Mouse (Mus musculus): Measurements from ENCODE around the gene Mettl14. TPM values are rescaled to one million over a fixed set of nuclear protein-coding genes. Genes with fewer than 3 reads are reported as not detected.
A peak's percentile ranks its signal among the peaks of the same experiment; 100 is the strongest.
"Not testable (repeated sequence)": the region's sequence is repeated elsewhere in the genome, so short reads cannot be mapped to it uniquely, and the experiment has no call there.

The Mettl14 gene
- polyA plus RNA-seq, 1 experiment from 2014 or later = 17.9 TPM

GRCm38 (mm10) chr3:123371766-123372535, 14.0 kb downstream of the Mettl14 start:
- peaks cover 9% of the 10 kb centered on the region; the same call in 1 of the 2 replicates for H3K36me3 ChIP-seq (ENCODE audit: control insufficient read depth, insufficient read depth, low read length)

DNA sequence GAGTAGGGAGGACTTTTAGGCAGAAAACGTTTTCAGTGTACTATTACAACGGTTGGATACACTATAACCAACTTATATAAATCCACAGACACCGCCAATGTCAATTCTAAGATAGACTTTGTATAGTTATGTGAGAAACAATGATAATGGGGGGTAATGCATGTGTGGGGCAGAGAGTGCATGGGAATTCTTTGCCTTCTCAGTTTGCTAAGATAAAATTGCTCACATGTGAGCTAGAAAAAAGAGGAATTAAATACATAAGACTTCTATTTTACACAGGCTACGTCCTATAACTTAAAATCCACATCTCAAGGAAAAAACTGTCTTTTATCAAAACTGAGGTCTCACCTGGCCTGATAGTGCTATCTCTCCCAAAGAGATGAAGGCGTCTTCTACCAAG, 15.0 kb downstream of the Mettl14 start:
- H3K36me3 ChIP-seq (ENCODE audit: control insufficient read depth, insufficient read depth, low read length) = peaks cover 8% of the 10 kb centered on the region; the same call in 1 of the 2 replicates
- 93% methylated on average over 5 of the region's 5 CpGs for WGBS (ENCODE audit: insufficient replicate concordance)

More at GRCm38 (mm10) chr3:123371766-123372535, 14.0 kb downstream of the Mettl14 start:
- no peak overlapping the region for H3K4me2 ChIP-seq
- no peak overlapping the region for H3K4me3 ChIP-seq (ENCODE audit: low read depth, low read length)
- H3K27me3 ChIP-seq (ENCODE audit: control insufficient read depth, insufficient read depth, low read length) = no peaks in the 10 kb centered on the region
- H3K9me3 ChIP-seq (replicated peaks; ENCODE audit: control insufficient read depth, low read length) = no peaks in the 10 kb centered on the region
- 29% methylated on average over 11 of the region's 11 CpGs for WGBS (ENCODE audit: insufficient replicate concordance)
- no peak overlapping the region for H3K9ac ChIP-seq (ENCODE audit: low read depth, low read length)
- no peak overlapping the region for H3K27ac ChIP-seq (ENCODE audit: low read depth, low read length)
- no peaks in the 10 kb centered on the region for H3K4me1 ChIP-seq (ENCODE audit: control insufficient read depth, insufficient read depth, low read length)
- peak; percentile 52; the same call in 1 of the 2 replicates for ATAC-seq (replicated peaks; ENCODE audit: insufficient number of reproducible peaks, low FRiP score, low TSS enrichment)

GRCm38 (mm10) chr3:123369161-123369560, 16.7 kb downstream of the Mettl14 start:
- peaks cover 9% of the 10 kb centered on the region for H3K36me3 ChIP-seq (ENCODE audit: control insufficient read depth, insufficient read depth, low read length)
- WGBS (ENCODE audit: insufficient replicate concordance) = 87% methylated on average over 12 of the region's 12 CpGs
- no peak for ATAC-seq (replicated peaks; ENCODE audit: insufficient number of reproducible peaks, low FRiP score, low TSS enrichment)

More for the DNA sequence above, 15.0 kb downstream of the Mettl14 start:
- Histone ChIP-seq H3K4me2 (no peak overlapping the region), H3K9ac (ENCODE audit: low read depth, low read length) (no peak overlapping the region), H3K4me3 (ENCODE audit: low read depth, low read length) (no peak overlapping the region), H3K9me3 (replicated peaks; ENCODE audit: control insufficient read depth, low read length) (no peaks in the 10 kb centered on the region), H3K27me3 (ENCODE audit: control insufficient read depth, insufficient read depth, low read length) (no peaks in the 10 kb centered on the region), H3K4me1 (ENCODE audit: control insufficient read depth, insufficient read depth, low read length) (no peaks in the 10 kb centered on the region), H3K27ac (ENCODE audit: low read depth, low read length) (no peak overlapping the region)
- ATAC-seq (replicated peaks; ENCODE audit: insufficient number of reproducible peaks, low FRiP score, low TSS enrichment) = no peak

DNA sequence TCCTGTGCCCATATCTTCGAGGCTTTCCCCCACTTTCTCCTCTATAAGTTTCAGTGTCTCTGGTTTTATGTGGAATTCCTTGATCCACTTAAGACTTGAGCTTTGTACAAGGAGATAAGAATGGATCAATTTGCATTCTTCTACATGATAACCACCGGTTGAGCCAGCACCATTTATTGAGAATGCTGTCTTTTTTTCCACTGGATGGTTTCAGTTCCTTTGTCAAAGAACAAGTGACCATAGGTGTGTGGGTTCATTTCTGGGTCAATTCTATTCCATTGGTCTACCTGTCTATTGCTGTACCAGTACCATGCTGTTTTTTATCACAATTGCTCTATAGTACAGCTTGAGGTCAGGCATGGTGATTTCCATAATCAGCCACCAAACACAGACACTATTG, 19.1 kb downstream of the Mettl14 start:
- peaks cover 16% of the 10 kb centered on the region for H3K36me3 ChIP-seq (ENCODE audit: control insufficient read depth, insufficient read depth, low read length)
- H3K4me3 ChIP-seq (ENCODE audit: low read depth, low read length) = not testable (repeated sequence)

More at GRCm38 (mm10) chr3:123369161-123369560, 16.7 kb downstream of the Mettl14 start:
- H3K27ac ChIP-seq (ENCODE audit: low read depth, low read length) = no peak overlapping the region
- no peak overlapping the region for H3K4me2 ChIP-seq
- no peaks in the 10 kb centered on the region for H3K4me1 ChIP-seq (ENCODE audit: control insufficient read depth, insufficient read depth, low read length)
- H3K27me3 ChIP-seq (ENCODE audit: control insufficient read depth, insufficient read depth, low read length) = no peaks in the 10 kb centered on the region
- no peak overlapping the region for H3K4me3 ChIP-seq (ENCODE audit: low read depth, low read length)
- no peak overlapping the region for H3K9ac ChIP-seq (ENCODE audit: low read depth, low read length)
- no peaks in the 10 kb centered on the region for H3K9me3 ChIP-seq (replicated peaks; ENCODE audit: control insufficient read depth, low read length)

DNA sequence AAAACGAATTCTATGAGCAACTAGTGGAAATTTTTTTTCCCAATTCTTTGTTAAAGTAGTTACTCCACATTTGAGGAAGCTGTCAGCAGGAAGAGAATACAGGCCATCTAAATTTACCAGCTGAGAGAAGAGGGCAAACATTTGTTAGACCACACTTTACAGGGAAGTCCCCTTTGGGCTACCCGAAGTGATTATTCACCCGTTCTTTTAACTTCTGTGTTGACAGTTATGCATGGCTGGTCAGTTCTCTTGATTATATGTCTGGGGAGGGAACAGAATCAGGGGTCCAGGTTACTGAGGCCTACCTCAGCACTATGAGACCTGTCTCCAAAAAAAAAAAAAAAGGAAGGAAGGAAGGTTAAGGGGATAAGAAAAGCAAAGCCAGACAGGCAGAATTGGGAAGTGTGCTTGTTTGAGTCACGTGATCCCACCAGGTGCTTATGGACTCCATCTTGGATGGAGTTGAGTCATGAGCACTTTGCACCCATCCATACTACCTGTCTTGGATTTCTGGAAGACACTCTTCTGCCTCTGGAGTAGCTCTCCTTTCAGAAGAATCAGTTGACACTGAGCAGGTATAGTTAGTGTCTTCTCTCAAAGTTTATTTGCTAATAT, 29.4 kb downstream of the Mettl14 start:
- no peak for ATAC-seq (replicated peaks; ENCODE audit: insufficient number of reproducible peaks, low FRiP score, low TSS enrichment)
- no peaks in the 10 kb centered on the region for H3K9me3 ChIP-seq (replicated peaks; ENCODE audit: control insufficient read depth, low read length)
- peaks cover 10% of the 10 kb centered on the region for H3K36me3 ChIP-seq (ENCODE audit: control insufficient read depth, insufficient read depth, low read length)
- H3K27ac ChIP-seq (ENCODE audit: low read depth, low read length) = no peak overlapping the region
- peaks cover 3% of the 10 kb centered on the region; the same call in 1 of the 2 replicates for H3K4me1 ChIP-seq (ENCODE audit: control insufficient read depth, insufficient read depth, low read length)
- H3K27me3 ChIP-seq (ENCODE audit: control insufficient read depth, insufficient read depth, low read length) = no peaks in the 10 kb centered on the region
- H3K9ac ChIP-seq (ENCODE audit: low read depth, low read length) = no peak overlapping the region
- H3K4me2 ChIP-seq = no peak overlapping the region
- 70% methylated on average over 4 of the region's 4 CpGs for WGBS (ENCODE audit: insufficient replicate concordance)
- no peak overlapping the region for H3K4me3 ChIP-seq (ENCODE audit: low read depth, low read length)

More for the DNA sequence above, 19.1 kb downstream of the Mettl14 start:
- 67% methylated on average over 2 of the region's 2 CpGs for WGBS (ENCODE audit: insufficient replicate concordance)
- not testable (repeated sequence) for H3K9ac ChIP-seq (ENCODE audit: low read depth, low read length); H3K27me3 ChIP-seq (ENCODE audit: control insufficient read depth, insufficient read depth, low read length); H3K27ac ChIP-seq (ENCODE audit: low read depth, low read length); H3K4me2 ChIP-seq; H3K9me3 ChIP-seq (replicated peaks; ENCODE audit: control insufficient read depth, low read length); H3K4me1 ChIP-seq (ENCODE audit: control insufficient read depth, insufficient read depth, low read length); ATAC-seq (replicated peaks; ENCODE audit: insufficient number of reproducible peaks, low FRiP score, low TSS enrichment)

- H3K27ac ChIP-seq (ENCODE audit: low read depth, low read length) = peak overlapping the region; percentile 18; the same call in 1 of the 2 replicates
- H3K27me3 ChIP-seq (ENCODE audit: control insufficient read depth, insufficient read depth, low read length) = no peaks in the 10 kb centered on the region
- H3K9ac ChIP-seq (ENCODE audit: low read depth, low read length) = no peak overlapping the region
- ATAC-seq (replicated peaks; ENCODE audit: insufficient number of reproducible peaks, low FRiP score, low TSS enrichment) = no peak
- 76% methylated on average over 9 of the region's 9 CpGs for WGBS (ENCODE audit: insufficient replicate concordance)
- H3K4me3 ChIP-seq (ENCODE audit: low read depth, low read length) = no peak overlapping the region
- H3K4me1 ChIP-seq (ENCODE audit: control insufficient read depth, insufficient read depth, low read length) = peaks cover 3% of the 10 kb centered on the region; the same call in 1 of the 2 replicates
- H3K36me3 ChIP-seq (ENCODE audit: control insufficient read depth, insufficient read depth, low read length) = peaks cover 8% of the 10 kb centered on the region
- H3K4me2 ChIP-seq = no peak overlapping the region
- no peaks in the 10 kb centered on the region for H3K9me3 ChIP-seq (replicated peaks; ENCODE audit: control insufficient read depth, low read length)
These were observed 31.5 kb downstream of the Mettl14 start for GRCm38 (mm10) chr3:123354388-123354787.

GRCm38 (mm10) chr3:123353661-123354060, 32.2 kb downstream of the Mettl14 start:
- H3K9ac ChIP-seq (ENCODE audit: low read depth, low read length) = no peak overlapping the region
- H3K9me3 ChIP-seq (replicated peaks; ENCODE audit: control insufficient read depth, low read length) = no peaks in the 10 kb centered on the region
- ATAC-seq (replicated peaks; ENCODE audit: insufficient number of reproducible peaks, low FRiP score, low TSS enrichment) = no peak
- no peak overlapping the region for H3K4me3 ChIP-seq (ENCODE audit: low read depth, low read length)
- 85% methylated on average over 12 of the region's 12 CpGs for WGBS (ENCODE audit: insufficient replicate concordance)
- no peak overlapping the region for H3K27ac ChIP-seq (ENCODE audit: low read depth, low read length)
- H3K36me3 ChIP-seq (ENCODE audit: control insufficient read depth, insufficient read depth, low read length) = peaks cover 8% of the 10 kb centered on the region
- no peak overlapping the region for H3K4me2 ChIP-seq
- no peaks in the 10 kb centered on the region for H3K27me3 ChIP-seq (ENCODE audit: control insufficient read depth, insufficient read depth, low read length)
- peaks cover 3% of the 10 kb centered on the region; the same call in 1 of the 2 replicates for H3K4me1 ChIP-seq (ENCODE audit: control insufficient read depth, insufficient read depth, low read length)

DNA sequence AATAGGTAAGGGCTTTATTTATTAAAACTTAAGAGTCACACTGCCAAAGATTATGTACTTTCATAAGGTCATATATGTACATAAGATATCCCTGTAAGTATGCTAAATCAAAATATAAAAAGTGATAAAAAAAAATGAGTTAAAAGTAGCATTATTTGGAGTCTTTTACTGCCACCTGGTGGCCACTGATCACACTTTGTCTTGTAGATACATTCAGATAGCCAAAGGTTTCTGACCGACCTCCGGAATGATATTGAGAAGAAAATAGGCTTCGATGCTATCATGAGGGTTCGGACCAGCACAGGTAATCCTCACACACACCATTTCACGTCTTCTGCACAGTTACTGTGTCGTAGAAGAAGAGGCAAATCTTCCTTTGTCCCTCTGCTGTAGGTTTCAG, 32.7 kb downstream of the Mettl14 start:
- no peaks in the 10 kb centered on the region for H3K27me3 ChIP-seq (ENCODE audit: control insufficient read depth, insufficient read depth, low read length)
- H3K9ac ChIP-seq (ENCODE audit: low read depth, low read length) = no peak overlapping the region
- no peak for ATAC-seq (replicated peaks; ENCODE audit: insufficient number of reproducible peaks, low FRiP score, low TSS enrichment)
- H3K27ac ChIP-seq (ENCODE audit: low read depth, low read length) = no peak overlapping the region
- H3K4me1 ChIP-seq (ENCODE audit: control insufficient read depth, insufficient read depth, low read length) = peaks cover 3% of the 10 kb centered on the region; the same call in 1 of the 2 replicates
- 63% methylated on average over 6 of the region's 6 CpGs for WGBS (ENCODE audit: insufficient replicate concordance)
- H3K36me3 ChIP-seq (ENCODE audit: control insufficient read depth, insufficient read depth, low read length) = peaks cover 8% of the 10 kb centered on the region
- no peak overlapping the region for H3K4me2 ChIP-seq
- no peaks in the 10 kb centered on the region for H3K9me3 ChIP-seq (replicated peaks; ENCODE audit: control insufficient read depth, low read length)
- no peak overlapping the region for H3K4me3 ChIP-seq (ENCODE audit: low read depth, low read length)
